Mouse (Mus musculus): ENCODE measurements around the gene Dmrtc2. TPM values are rescaled to one million over a fixed set of nuclear protein-coding genes. Genes with fewer than 3 reads are reported as not detected.

The Dmrtc2 gene
- polyA plus RNA-seq, 1 experiment from 2014 or later, result not detected

DNA sequence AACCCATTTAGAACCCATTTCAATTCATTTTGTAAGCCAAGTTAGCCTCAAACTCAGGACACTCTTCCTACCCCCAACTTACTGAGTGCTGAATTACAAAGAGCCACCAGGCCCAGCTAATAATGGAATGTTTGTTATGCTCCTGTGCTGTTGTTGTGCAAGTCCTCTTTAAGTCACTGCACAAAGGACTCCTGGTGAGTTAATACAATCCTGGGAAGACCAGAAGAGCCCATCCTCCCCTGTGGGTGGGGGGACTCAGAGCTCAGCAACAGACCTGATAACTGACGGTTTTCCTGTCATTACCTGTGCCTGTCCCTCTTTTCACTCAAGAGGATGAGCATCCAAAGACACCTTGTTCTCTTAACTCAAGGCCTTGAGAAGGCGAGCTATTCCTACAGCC, 9.8 kb downstream of the Dmrtc2 start:
- H3K9ac ChIP-seq (replicated peaks), result no peak overlapping the region
- no peaks in the 10 kb centered on the region for H3K27me3 ChIP-seq
- no peaks in the 10 kb centered on the region for H3K9me3 ChIP-seq
- H3K4me1 ChIP-seq (replicated peaks), result 0 out of 2 replicates have a peak, but pooled peaks cover 3% of the 10 kb centered on the region
- no peak overlapping the region for H3K27ac ChIP-seq
- no peak for ATAC-seq
- no peak overlapping the region for H3K4me2 ChIP-seq (replicated peaks)
- no peaks in the 10 kb centered on the region for H3K36me3 ChIP-seq
- 11% methylated on average over 2 of the region's 2 CpGs for WGBS
- no peak overlapping the region for H3K4me3 ChIP-seq (replicated peaks)

DNA sequence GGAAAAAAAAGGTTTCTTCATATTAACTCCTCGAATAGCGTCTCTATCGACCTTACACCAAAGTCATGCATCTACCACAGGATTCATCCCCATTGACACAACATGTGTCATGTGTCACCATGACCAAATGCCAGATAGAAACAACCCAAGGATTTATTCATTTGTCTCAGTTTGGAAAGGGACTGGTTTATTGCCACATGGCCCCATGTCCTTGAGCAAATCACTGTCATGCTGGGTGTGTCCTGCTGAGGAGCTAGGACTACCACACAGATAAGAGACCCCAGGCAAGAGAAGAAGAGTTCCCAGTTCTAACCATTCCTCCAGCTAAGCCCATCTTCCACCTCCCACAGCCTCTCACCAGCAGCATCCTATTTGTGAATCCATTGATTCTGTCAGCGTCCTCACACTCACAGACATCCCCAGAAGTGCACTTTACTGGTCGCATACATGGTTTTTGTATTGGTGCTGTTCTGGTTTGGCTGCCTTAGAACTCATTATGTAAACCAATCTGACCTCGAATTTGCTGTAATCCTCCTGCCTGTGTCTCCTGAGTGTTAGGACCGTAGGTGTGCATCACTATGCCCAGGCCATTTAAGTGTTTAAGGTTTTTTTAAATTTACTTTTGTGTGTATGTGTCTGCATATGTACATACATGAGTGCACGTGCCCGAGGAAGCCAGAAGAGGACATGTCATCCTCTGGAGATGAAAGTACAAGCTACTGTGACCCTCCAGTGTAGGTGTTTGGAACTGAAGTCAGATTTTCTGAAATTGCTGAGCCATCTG, 12.8 kb downstream of the Dmrtc2 start:
- no peak overlapping the region for H3K4me3 ChIP-seq (replicated peaks)
- H3K27me3 ChIP-seq, result no peaks in the 10 kb centered on the region
- H3K27ac ChIP-seq, result no peak overlapping the region
- ATAC-seq, result no peak
- H3K4me2 ChIP-seq (replicated peaks), result no peak overlapping the region
- H3K9me3 ChIP-seq, result no peaks in the 10 kb centered on the region
- H3K36me3 ChIP-seq, result peaks cover 20% of the 10 kb centered on the region
- no peak overlapping the region for H3K9ac ChIP-seq (replicated peaks)
- H3K4me1 ChIP-seq (replicated peaks), result peaks cover 30% of the 10 kb centered on the region
- WGBS, result 95% methylated on average over 9 of the region's 9 CpGs

DNA sequence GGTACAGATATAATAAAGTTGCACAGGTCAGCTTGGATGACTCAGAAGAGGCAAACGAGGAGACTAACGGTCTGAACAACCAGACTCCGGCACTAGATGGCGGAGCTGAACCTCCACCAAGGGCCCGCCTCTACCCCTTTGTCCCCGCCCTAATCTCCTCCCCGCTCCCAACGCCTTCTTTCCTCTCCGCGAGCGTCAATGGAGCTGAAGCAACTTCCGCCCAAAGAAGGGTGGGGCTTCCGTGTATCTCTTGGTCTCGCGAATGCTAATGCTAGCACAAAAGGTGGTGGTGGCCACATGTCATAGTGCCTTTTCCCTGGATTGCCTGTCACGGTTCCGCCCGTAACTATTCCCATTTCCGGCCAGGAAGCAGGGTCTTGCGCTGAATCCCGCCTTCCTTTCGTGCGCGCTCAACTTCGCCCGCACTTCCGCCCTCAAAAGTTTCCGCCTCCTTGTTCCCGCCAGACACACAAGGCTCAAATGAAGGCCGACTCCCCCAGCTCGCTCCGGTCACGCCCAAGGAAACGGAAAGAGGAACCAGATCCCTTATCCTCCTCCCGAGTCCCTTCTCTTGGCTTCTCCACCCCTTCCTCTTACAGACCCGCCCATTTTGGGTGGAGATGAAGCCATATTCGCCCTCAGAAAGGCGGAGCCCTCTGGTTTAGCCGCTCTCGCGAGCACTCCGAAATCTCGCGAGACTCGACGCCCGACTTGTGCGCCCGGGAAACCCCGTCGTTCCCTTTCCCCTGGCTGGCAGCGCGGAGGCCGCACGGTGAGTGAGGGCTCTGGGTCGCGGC, 14.2 kb downstream of the Dmrtc2 start, which contains the start of gene Rps19:
Gene Rps19 (plus strand): TSS at position 476 of the 797 bp plus-strand sequence.
- H3K4me1 ChIP-seq (replicated peaks), result peaks cover 33% of the 10 kb centered on the region
- peak within 1 kb of the TSS; percentile 97 for H3K4me3 ChIP-seq (replicated peaks)
- H3K27ac ChIP-seq, result peak within 1 kb of the TSS; percentile 82
- H3K9me3 ChIP-seq, result no peaks in the 10 kb centered on the region
- peak; percentile 94 for ATAC-seq
- H3K36me3 ChIP-seq, result peaks cover 35% of the 10 kb centered on the region
- H3K27me3 ChIP-seq, result no peaks in the 10 kb centered on the region
- peak within 1 kb of the TSS; percentile 92 for H3K4me2 ChIP-seq (replicated peaks)
- WGBS, result under 1% methylated on average over 55 of the region's 57 CpGs
- H3K9ac ChIP-seq (replicated peaks), result peak within 1 kb of the TSS; percentile 100

DNA sequence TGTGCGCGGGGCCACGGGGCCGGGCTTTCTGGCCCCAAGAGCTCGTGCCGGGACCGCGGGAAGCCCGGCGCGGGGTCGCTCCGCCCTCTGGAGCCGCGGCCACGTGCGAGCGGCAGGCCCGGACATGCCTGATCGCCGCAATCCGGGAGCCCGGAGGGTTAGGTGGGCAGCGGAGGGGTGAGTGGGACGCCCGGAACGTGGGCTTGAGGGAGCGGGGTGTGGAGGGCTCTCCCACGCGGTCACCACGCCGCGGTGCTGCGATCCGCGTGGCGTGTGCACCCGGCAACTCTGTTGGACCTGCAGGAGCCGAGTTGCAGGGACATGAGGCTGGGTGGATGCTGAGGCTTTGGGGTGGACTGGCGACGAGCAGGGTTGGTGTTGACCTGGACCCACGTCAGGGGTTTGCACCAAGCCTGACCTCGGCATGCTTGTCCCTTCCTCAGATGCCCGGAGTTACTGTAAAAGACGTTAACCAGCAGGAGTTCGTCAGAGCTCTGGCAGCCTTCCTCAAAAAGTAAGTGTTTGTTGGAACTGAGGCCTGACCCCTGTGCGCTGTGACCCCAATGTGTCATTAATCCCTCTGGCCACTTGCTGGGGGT, 14.9 kb downstream of the Dmrtc2 start:
- WGBS, result under 1% methylated on average over 47 of the region's 47 CpGs
- ATAC-seq, result no peak; the same call in 1 of the 2 replicates

DNA sequence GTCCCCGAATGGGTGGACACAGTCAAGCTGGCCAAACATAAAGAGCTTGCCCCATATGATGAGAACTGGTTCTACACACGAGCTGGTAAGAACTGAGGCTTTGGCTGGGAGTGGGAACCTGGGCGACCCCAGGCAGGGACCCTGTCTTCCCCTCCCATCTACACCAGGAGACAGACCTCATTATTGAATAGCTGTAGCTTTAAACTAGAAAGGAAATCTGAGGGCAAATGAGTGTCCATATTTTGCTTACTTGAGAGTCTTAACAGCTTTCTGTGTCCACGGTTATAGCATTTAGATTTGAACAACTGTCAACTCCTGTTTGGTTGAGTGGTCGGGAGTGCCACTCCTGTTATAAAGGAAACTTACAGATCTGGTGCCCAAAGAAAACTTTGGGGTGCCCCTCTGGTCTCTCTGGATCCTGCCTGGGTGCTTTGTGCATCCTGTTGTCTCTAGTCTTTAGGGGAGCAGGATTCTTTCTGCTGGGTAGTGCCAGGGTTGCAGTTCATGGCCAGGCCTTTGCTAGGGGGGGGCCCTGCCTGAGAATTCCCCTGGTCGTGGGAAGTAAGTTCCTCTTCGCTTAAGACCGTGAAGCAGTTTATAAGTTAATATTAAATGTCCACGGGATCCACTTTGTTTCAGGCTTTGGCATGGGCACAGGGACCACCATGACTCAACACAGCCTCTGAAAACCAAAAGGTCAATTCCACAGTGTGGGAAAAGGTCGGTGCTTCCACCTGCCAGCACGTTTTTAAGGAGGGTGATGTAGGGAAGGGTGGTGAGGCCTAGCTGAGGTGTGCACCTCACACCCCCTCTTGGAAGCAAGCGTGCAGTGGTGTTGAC, 15.8 kb downstream of the Dmrtc2 start:
- Histone ChIP-seq H3K27me3 (no peaks in the 10 kb centered on the region), H3K4me3 (replicated peaks) (peak overlapping the region; percentile 97), H3K4me1 (replicated peaks) (peaks cover 31% of the 10 kb centered on the region), H3K9me3 (no peaks in the 10 kb centered on the region), H3K27ac (no peak overlapping the region), H3K9ac (replicated peaks) (peak overlapping the region; percentile 100), H3K4me2 (replicated peaks) (peak overlapping the region; percentile 92), H3K36me3 (peaks cover 48% of the 10 kb centered on the region)
- WGBS, result 52% methylated on average over 12 of the region's 12 CpGs
- no peak for ATAC-seq

More for the DNA sequence above, 14.9 kb downstream of the Dmrtc2 start:
- Histone ChIP-seq H3K36me3 (peaks cover 42% of the 10 kb centered on the region), H3K4me1 (replicated peaks) (peaks cover 31% of the 10 kb centered on the region), H3K9ac (replicated peaks) (peak overlapping the region; percentile 100), H3K9me3 (no peaks in the 10 kb centered on the region), H3K4me3 (replicated peaks) (peak overlapping the region; percentile 97), H3K4me2 (replicated peaks) (peak overlapping the region; percentile 92), H3K27me3 (no peaks in the 10 kb centered on the region), H3K27ac (peak overlapping the region; percentile 82)

DNA sequence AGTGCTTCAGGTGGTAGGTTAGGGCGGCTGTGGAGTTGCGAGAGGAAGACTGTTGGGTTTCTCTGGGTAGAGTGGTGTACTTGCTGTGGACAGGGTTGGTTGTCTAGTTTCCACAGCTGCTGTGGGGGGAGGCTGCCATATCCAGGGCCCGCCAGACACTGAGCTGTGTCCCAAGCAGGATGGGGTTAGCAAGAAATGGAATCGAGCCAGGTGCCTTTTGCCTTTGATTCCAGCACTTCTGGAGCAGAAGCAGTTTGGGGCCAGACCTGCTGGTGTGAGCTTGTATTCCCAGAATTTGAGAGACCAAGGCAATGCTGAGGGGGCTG, 16.4 kb downstream of the Dmrtc2 start:
- Histone ChIP-seq H3K4me2 (replicated peaks) (peak overlapping the region; percentile 92), H3K36me3 (peaks cover 52% of the 10 kb centered on the region), H3K4me3 (replicated peaks) (peak overlapping the region; percentile 97), H3K4me1 (replicated peaks) (peaks cover 31% of the 10 kb centered on the region), H3K9me3 (no peaks in the 10 kb centered on the region), H3K27me3 (no peaks in the 10 kb centered on the region), H3K27ac (no peak overlapping the region), H3K9ac (replicated peaks) (peak overlapping the region; percentile 100)
- no peak for ATAC-seq
- WGBS, result 79% methylated on average over 4 of the region's 4 CpGs

DNA sequence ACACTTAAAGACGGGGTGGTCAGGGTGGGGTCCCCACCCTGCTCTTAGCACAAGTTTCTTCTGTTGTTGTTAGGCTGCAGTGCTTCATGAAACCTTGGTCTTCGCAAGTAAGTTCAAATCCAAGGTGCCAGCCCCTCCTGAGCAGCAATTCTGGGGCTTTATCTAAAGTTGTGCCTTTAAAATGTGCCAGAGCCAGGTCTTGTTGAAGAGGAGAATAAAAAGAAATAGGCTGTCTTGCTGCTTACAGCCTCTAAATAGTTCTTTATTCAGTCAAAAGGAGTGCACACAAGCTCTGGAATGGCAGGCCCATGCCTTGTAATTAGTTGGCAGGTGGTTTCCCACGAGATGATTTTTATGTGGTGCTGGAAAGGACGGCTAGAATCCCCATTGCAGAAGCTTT, 17.2 kb downstream of the Dmrtc2 start:
- Histone ChIP-seq H3K36me3 (peaks cover 54% of the 10 kb centered on the region), H3K27me3 (no peaks in the 10 kb centered on the region), H3K4me2 (replicated peaks) (no peak overlapping the region), H3K4me1 (replicated peaks) (peaks cover 31% of the 10 kb centered on the region), H3K9me3 (no peaks in the 10 kb centered on the region), H3K9ac (replicated peaks) (peak overlapping the region; percentile 100), H3K4me3 (replicated peaks) (no peak overlapping the region), H3K27ac (no peak overlapping the region)
- ATAC-seq, result no peak
- 85% methylated on average over 4 of the region's 4 CpGs for WGBS

DNA sequence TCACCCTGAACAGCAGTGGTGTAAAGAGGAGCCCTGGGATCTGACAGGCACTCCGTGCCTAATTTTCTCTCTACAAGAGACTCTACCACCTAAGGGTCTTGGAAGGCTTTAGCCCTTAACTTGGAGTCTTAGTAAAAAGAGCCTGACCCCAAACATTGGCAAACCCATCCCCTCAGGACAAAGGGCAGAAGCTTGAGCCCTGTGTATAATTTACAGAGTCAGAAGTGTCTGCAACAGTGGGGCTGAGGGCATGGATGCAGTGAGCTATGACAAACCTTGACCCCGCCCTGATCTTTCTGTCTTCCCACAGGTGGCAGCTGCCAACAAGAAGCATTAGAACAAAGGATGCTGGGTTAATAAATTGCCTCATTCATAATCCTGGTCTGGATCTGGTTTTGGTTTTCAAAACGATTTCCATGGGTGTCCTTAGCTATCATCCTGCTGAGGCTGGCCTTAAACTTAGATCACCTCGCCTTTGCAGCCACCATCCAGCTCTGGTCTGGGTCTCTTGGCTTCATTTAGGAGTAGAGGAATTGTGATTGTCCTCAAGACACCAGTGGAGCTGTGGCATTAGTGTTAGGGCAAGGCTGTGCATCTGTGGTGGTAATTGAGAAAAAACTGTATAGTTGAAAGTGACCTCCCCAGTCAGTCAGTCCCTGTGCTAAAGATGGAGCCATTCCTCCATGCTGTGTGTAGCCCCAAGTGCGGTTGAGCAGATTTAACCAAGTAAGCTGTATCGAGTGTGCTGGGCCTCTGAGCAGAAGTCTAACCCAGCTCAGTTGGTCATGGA, 19.8 kb downstream of the Dmrtc2 start:
- no peak overlapping the region for H3K4me3 ChIP-seq (replicated peaks)
- 77% methylated on average over 6 of the region's 6 CpGs for WGBS
- H3K4me1 ChIP-seq (replicated peaks), result peaks cover 31% of the 10 kb centered on the region
- no peak overlapping the region for H3K4me2 ChIP-seq (replicated peaks)
- H3K27ac ChIP-seq, result peak overlapping the region; percentile 21; the same call in 1 of the 2 replicates
- H3K27me3 ChIP-seq, result no peaks in the 10 kb centered on the region
- H3K9ac ChIP-seq (replicated peaks), result no peak overlapping the region
- H3K9me3 ChIP-seq, result no peaks in the 10 kb centered on the region
- ATAC-seq, result 0 out of 2 replicates have a peak, but pooled peaks have one; percentile 5
- H3K36me3 ChIP-seq, result peaks cover 54% of the 10 kb centered on the region

DNA sequence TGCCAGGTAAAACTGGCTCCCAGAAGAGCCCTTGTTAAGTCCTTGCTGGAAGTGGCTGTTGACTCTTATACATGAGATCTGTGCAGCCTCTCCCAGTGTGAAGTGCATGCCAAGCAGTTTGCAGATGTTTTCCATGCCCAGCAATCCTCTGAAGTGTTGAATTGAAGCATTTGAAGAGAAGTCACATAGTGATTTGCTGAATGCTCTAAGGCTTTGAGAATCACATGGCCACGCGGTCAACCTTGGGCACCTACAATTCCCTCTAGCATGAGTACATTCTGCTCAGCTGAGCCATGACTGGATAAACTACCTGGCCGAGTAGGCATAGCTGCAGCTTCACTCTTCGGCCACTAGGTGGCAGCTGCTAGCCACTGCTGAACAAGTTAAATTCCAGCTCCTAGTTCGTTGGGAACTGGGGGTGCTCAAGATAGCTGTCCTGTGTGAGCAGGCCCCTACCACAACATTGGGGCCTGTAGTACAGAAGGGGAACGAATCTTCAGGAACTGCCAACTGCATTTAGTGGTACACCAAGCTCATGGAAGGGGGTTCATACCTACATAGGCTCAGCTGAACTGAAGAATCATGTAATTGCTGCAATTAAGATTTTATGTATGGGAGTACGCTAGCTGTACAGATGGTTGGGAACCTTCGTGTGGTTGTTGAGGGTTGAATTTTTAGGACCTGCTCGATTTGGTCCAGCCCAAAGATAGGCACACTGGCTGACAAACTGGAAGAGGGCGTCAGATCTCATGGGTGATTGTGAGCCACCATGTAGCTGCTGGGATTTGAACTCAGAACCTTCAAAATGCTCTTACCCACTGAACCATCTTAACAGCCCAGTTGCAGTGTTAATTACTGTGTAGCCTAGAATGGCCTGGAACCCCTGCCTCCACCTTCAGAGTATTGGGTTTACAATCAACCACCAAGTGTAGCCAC, 20.7 kb downstream of the Dmrtc2 start:
- Histone ChIP-seq H3K4me1 (replicated peaks) (peaks cover 24% of the 10 kb centered on the region), H3K4me2 (replicated peaks) (no peak overlapping the region), H3K36me3 (peaks cover 54% of the 10 kb centered on the region), H3K4me3 (replicated peaks) (no peak overlapping the region), H3K9ac (replicated peaks) (no peak overlapping the region), H3K27ac (0 out of 2 replicates have a peak overlapping the region, but pooled peaks have one; percentile 21), H3K27me3 (no peaks in the 10 kb centered on the region), H3K9me3 (no peaks in the 10 kb centered on the region)
- 33% methylated on average over 10 of the region's 10 CpGs for WGBS
- ATAC-seq, result peak; percentile 66

Data from midbrain, embryonic 13.5 days (tissue).